Mouse (Mus musculus) NIH3T3 (cell line): ENCODE data around the gene Vmp1.

ENCODE experiments used
- DNase-seq: peaks from one replicate; pipeline ENCODE4 v3.0.0-alpha.2; 2012; ENCODE audit warnings: low read depth

Vmp1 gene

DNA sequence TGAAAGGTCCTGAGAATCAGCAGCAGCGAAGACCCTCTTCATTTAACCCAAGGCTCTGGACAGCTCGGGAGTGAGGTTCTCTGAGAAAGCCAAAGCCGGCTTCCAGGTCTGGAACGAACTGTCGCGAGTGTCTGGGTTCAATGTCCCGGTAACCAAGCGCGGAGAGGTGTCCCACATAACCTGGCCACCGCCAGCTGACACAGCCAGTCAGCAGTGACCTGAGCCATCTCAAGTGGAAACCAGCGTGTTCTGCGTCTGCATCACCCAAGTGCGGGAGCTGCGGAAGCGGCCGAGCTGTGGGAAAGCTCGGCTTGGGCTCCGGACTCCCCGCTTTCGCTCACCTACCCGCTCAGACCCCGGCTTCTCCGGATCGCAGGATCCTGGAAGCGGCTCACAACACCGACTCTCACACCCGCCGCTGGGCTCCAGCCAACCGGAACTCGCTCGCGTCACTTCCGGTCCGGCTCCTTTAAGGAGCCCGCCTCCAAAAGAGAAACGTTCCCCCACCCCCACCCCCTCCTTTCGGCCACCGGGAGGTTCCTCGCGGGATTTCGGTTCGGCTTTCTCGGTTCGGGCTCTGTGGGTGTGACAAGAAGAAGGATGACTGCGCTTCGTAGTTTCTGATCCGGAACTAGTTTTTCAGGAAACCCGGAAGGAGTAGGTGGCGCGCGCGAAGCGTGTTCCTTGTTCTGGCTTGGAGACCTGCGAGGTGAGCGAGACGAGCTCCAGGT lies at the start of gene Vmp1, which contains the start of gene Ptrh2:
Gene Vmp1 (minus strand): TSS at position 442 of the 731 bp plus-strand sequence.
Gene Ptrh2 (plus strand): TSS at position 591 of the 731 bp plus-strand sequence.
- peak; percentile 94 for DNase-seq

DNA sequence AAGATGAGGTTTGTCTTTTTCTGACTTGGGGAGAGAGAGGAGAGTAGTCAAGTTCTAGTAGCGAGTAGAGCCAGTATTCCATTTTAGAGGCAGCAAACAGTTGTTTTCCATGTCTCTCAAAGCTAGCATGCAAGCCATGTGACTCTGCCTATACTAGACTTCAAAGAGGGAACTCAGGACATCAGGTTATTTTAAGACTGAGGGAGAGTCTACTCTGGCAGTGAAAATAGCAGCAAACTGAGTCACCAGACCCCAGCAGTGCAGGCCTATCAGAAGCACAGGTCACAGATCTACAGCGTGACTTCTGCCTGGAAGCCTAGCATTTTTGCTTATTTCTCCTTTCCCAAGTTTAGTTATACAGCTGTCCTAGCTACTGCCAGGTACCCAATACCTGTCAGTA lies 47.8 kb upstream of the Vmp1 start:
- peak; percentile 50 for DNase-seq

DNA sequence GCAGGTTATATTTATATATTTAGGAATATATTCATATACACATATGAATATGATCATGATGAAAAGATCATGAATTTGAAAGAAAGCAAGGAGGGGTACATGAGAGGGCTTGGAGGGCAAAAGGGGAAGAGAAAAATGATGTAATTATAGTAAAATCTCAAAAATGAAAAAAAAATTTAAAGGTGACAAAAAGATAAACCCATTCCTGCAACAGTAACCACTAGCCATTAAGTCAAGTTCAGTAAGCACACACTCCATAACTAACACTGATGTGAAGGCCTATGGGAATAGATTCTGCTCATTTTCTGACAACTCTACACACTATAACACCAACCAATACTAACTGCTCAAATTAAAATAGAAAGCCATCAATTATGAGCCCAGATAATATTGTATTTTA lies 42.0 kb upstream of the Vmp1 start:
- DNase-seq, result no peak

DNA sequence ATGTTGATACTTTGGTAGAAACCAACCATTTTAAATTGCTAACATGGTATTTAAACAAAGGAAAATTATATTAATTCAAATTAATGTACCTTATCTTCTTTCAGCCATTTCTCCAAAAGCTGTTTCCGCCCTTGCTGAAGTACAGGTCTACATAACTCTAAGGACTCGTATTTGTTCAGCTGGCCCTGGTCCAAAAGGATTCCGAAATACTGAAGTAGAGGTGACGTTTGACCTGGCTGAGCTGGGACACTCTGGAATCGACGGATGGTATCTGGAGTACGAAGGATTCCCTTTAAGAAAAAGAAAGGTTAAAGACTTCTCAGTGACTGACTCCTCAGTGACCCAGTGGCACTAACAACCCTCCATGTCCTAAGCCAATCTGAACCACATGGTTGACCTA lies 41.3 kb upstream of the Vmp1 start:
- no peak for DNase-seq

DNA sequence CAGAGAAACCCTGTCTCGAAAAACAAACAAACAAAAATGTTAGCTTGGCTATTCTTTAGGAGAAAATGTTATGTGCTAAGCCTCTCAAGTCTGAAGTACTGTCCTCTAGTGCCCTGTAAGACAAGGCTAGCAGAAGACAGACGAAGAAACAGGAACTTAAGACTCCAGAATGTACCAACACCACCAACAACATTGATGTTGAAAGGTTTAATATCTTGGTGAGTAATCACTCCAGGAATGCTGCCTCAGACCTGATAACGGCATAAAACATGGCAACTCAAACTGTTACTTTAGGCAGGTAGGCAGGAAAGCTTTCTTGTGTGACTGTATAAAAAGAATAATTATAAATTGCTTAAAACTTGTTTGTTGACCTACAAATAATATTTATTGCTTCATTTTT lies 40.4 kb upstream of the Vmp1 start:
- no peak for DNase-seq

DNA sequence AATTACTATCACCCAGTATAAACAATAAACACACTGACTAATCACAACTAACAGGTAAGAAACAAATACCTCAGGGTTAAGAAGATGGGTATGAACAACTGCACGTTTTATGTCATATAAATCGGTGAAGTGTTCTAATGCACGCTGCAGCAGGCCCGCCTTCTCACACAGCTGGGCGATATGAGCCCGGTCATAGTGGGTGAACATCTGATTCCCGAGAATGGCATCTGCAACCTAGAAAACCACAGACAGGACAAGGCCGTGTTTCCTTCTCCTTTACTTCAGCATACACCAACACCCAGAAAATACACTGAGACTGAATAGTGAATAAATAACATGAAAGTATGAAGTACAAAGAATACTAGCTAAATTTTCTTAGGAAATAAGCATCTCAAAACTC lies 35.8 kb upstream of the Vmp1 start:
- no peak for DNase-seq

DNA sequence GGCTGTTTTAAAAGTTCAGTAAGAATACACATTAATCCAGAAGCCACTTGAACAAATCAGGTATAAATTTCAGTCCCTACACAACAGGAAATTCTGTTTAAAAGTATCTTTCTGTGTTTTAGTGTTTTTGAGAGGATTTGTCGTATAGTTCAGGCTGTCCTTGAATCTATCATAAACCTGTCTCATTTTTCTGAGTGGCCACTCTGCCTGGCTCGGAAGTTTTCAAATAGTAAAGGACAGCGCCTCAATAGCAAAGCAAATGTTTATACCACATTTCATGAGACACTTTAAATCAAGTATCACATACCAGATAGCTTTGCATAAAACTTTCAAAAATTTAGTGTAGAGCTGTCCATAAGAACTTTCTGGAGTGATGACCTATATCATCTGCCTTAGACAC lies 34.7 kb upstream of the Vmp1 start:
- no peak for DNase-seq

DNA sequence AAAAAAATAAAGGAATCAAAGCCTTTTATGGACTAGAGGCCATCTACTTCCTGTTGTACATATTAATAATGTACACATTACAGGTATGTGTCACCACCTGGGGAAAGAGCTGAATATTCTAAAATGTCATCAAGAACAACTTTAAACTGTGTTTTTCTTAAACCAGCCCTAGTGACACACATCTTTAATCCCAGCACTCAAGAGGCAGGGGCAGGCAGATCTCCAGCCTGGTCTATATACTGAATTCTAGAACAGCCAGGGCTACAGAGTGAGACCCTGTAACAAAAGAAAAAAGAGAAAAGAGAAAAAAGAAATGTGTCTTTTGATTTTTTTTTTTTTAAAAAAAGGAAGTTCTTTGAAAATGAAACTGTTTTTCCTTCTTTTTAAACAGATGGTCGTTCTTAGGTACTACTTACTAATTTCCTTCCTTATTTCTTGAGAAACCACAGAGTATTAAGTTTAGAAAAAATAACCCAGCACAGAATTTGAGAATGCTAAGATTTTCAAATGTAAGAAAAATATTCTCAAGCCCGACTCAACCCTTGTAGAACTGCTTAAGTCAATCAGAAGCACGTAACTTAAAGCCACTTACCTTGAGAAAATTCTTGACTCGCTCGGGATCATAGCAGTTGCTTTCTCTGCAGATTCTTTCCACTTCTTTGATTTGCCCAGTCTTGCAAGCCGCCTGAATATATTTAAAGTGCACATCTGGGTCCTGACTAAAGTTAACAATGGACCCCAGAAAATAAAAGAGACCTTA lies 33.9 kb upstream of the Vmp1 start:
- DNase-seq, result no peak

DNA sequence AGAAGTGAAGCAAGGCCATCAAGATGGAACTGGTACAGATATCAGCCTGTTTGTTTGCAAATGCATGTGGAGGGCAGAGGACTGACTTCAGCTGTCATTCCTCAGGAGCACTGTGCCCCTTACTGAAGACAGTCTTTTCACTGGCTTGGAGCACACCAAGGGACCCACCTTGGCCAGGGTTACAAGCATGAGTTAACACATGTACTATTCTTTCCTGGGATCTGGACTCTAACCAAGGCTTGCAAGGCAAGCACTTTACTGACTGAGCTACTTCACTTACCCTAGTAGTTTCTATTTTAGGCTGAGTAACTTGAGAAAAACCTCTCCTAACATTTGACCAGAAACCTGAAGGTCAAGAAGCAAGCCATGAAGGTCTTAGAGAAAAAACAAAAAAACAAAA lies 31.0 kb upstream of the Vmp1 start:
- no peak for DNase-seq

DNA sequence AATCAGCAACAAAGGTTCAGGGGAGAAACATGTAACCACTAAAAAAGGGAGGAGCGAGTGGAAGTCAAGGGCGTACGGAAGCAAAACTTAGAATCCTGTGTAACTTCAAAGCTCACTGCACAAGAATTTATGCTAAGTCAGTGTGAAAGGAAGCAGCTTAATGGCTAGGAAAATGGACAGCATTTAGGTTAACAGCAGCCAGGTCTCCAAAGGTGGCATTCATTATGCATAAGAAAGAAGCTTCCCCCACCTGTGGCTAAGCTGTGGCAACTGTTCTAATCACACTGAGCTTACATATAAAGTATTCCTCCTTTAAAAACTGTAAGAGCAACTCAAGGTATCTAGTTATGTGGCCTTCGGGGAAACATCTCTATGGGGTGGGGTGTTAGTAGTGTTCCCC lies 17.5 kb upstream of the Vmp1 start:
- DNase-seq, result no peak

DNA sequence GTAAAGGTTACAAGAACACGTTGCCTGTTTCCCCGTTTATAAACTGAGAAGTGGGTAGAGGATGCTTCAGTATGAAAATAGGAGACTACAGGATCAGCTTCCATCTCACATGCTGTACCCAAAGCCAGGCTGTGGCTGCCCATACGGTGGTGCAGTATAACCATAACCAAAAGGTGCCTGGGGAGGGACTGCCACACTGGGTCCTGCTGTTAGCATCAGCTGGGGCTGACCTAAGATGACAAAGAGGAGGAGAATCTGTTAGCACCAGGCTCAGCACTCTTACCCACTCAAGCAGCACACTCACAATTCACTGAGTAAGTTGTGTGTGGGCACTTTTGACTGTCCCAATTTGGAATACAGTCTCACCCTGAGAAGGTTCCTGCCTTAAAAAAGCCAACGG lies 11.8 kb upstream of the Vmp1 start:
- no peak for DNase-seq

DNA sequence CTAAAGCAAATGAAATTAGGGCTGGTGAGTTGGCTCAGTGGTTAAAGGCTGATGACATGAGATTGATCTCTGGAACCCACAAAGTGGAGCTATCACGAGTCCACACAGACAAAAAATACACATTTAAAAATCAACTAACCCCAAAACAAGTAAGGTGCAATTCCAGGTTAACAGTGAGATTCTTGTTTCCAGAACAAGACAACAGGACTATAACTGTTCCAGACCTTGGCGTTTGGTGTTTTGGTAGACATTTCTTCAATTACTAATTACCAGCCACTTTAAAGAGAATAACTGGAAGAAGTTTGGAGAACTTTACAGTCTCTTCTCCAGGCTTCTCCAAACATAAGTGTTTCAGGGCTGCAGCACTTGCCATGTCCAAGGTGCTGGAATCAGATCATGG lies 8.9 kb upstream of the Vmp1 start:
- no peak for DNase-seq

DNA sequence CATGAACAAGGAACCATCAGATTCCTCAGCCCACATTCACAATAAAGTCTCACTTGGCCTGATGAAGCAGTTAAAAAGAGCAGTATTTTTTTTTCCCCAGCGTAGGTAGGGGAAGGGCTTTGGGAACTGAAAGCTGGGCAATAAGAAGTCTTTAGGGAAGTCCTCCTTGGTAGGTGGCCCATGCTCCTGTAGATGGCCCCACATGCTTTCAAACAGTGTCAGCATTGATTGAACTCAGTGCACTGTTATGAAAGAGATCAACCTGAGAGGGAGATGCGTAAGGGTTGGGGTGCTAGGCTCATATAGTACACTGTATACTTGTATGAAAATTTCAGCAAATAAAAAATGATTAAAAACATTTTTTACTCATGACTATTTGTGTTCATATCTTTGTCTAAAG lies 8.3 kb upstream of the Vmp1 start:
- no peak for DNase-seq

DNA sequence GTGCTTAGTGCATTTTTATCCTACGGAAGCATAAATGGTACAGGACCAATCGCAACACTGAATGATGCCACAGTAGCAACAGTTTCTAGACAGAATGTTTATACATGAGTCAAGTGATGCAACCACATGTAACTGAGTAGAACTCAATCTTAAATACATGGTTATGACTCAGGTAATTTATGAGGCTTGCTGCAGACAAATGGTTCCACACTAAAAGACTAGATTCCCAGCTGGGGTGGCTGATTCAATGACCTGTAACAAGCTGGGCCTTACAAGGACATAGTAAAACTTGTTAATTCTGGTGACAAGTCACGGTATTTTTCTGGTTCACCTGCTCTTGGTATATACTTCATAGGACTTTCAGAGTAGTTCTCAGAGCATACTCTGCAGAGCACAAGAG lies 7.8 kb upstream of the Vmp1 start:
- DNase-seq, result peak; percentile 60

DNA sequence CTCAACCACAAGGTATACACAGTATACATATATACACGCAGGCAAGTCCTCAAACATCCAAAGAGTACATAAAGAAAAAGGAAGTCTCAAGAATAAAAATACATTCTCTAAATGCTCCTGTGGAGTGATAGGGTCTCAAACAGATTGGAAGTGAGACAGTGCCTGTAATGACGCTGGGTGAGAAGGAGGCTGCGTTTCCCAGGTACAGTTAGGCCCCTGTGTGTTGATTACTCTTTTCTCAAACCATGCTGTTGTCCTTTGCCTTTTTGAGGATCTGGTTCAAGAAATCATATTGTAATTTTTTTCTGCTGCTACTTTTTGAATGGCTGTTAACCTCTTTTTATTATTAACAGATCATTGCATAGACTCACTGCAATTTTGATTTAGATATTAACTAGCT lies 6.7 kb upstream of the Vmp1 start:
- DNase-seq, result no peak

DNA sequence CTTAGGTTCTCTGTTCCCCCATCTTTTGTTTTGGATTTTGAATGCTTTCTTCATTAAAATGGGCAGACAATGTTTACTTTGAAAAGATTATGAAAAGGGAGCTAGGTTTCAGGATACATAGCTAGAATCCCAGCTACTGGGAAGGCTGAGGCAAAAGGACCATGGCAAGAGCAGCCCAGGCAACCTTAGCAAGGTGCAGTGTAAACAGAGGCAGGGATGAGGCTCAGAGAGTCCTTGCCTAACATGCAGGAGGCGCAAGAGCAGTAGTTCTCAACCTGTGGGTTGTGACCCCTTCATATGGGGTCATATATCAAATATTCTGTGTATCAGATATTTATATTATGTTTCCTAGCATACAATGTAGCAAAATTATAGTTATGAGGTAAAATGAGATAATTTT lies 1.7 kb upstream of the Vmp1 start:
- DNase-seq, result no peak

DNA sequence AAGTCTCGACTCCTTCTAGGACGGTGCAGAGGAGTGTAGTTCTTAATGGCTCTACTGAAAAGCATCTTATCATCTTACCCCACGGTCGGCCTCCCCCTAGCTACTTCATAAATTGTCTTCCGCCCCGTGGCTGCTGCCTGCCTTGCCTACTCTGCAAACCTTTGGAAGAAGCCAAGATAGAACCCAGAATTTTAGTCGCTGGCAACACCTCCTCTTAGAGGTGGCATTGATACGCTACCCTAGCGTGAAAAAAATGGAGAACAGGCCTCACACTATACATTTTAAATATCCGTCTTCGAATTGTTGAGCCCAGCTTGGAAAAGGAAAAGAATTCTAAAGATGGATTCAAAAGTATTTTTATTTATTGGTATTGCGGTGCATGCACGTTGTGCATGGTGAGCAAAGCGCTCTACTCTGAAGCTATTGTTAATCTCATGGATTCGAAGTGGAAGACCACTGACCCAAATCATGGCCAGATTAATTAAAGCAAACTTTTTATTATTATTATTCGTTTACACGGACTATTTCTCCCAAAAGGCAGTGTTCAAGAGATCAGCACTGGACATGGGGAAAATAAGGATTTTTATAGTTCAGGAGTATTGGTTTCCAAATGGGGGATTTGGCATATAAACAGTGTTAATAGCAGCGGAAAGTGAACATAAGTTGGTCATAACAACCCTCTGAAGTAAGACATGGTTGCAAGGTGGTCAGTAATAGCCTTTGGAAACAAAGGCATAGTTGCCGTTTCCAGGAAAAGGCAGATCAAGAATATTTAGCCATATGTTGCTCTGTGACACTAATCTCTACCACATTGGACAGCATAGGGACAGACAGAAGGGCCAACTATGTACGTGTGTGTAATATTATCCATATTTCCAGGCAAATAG lies 733 bp upstream of the Vmp1 start:
- no peak for DNase-seq

DNA sequence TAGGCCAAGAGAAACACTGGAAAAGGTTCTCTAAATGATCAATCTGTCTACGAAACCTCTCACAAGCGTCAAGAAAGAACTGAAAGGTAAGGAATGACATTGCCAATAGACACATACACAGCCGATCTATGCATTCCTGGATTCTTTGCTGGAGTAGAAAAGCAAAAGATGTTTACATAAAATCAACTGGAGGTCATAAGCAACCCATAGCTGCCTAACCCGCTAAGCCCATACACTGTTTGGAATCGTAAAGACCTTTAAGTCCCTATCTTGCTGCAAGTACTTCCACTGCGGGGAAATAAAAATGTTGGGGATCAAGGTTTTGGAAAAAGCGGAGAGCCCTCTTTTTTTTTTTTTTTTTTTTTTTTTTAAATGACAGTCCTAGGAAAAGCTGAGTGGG lies 775 bp downstream of the Vmp1 start:
- no peak for DNase-seq

DNA sequence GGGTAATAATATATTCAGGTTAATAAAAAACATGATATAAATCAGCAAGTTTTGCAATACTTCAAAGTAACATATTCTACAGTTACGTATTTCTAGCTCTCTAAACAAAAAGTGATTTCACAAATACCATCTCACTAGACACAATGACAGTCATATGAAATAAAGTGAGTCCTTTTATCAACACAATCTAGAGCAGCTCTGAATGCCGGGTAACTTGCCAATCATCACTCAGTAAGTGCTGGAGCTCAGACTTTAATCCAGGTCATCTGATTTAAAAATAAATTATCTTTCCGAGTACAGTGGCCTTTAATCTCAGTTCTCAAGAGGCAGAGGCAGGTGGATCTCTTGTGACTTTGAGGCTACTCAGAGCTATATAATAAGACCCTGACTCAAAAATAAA lies 2.2 kb downstream of the Vmp1 start:
- DNase-seq, result no peak

DNA sequence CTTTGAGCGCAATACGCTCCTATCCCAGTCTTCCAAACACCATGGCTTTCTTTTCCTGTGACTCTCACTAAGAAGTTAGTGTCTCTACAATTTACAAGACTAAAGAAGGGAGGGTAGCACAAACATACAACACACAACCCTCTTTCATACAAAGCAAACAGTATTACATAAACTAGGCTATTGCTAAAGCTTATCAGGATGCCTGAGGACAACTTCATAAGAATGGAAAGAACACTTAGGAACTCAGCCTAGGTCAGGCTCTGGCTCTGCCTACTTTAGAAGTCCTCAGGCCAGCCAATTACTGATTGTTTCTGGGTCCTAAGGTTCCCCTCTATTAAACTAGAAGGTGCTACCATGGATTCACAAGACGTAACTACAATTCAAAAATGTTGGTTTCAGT lies 2.9 kb downstream of the Vmp1 start:
- DNase-seq, result no peak

DNA sequence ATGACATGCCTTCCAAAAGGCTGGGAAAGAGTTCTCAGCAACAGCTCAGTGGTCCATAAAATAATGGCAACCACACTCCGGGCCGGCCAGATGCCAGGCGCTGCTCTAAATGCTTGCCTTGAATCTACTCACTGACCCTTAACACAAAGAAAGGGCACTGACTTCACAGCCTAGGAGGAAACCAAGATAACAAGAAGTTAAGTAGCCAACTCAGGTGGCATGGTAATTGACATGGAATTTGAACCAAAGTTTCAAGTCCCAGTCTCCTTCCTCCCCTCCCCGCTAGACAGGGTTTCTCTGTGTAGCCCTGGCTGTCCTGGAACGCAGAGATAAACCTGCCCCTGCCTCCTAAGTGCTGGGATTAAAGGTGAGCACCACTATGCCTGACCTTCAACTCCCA lies 4.7 kb downstream of the Vmp1 start:
- DNase-seq, result no peak

DNA sequence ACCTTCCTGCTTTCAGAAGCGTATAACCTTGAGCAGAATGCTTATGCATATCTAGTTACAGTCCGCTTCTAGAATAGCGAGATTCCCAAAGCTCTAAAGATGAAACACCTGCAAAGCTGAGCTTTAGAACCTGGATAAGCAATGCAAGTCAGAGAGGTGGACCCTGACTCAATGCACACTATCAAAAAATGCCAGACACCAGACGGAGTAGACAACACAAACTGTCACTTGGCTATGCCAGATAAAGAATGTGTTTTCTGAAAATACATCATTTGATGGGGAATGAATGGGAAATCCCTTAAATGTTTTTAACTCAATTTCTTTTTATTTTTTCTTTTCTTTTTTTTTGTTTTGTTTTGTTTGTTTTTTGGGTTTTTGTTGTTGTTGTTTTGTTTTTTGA lies 8.1 kb downstream of the Vmp1 start:
- no peak for DNase-seq

DNA sequence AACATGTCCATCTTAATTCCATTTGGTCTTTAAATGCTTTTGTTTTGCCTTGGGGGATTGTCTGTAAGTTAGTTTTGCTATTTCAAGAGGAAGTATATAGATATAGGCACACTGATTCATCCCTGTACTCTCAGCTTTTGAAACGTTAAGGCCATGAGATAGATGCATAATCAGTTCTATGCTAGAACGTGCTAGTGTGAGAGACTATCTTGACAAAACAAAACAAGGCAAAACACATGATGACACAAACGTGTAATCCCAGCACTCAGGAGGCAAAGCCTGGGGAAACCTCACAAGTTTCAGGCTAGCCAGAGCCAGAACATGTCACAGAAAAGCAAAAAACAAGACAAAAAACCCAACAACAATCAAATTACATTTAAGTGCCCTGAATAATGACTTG lies 10.9 kb downstream of the Vmp1 start:
- no peak for DNase-seq
